Mouse (Mus musculus) cerebellum, adult 2 months (tissue): ENCODE measurements around the gene Ncs1.

Source experiments
- CTCF ChIP-seq: fragments of 200-500 bp; IDR thresholded peaks from 2 replicates; pipeline ENCODE4 v1.5.1; 2011; ENCODE audit warnings: low read depth, mild to moderate bottlenecking, control low read depth, low read length, moderate library complexity, borderline replicate concordance; ENCODE audit not compliant: insufficient read depth
- POLR2A ChIP-seq: fragments of 200-500 bp; IDR thresholded peaks from 2 replicates; pipeline ENCODE4 v1.6.1; 2011; ENCODE audit warnings: low read length, control low read depth, borderline replicate concordance; ENCODE audit not compliant: insufficient read depth

DNA sequence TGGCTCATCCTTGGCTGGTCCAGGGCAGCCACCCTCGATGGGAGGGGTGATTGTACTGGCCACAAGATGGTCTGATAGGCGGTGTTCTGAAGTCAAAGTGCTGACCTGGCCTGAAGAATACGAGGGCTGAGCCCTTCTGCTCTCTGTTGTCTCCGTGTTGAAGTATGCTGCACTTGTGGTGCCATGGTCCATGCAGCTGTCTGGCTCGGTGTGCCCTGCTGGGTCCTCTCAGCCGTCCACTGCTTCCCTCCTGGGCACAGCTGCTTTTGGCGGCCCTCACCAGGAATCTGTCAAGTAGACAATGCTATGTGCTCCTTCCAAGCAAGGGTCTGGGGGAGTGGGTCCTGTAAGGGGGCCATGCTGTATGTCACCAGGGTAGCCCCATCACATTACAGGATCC, 24.8 kb upstream of the Ncs1 start:
- no peak for TF ChIP-seq POLR2A
- TF ChIP-seq CTCF = no peak
